Mouse (Mus musculus) erythroblast, embryonic 14.5 days (primary cell): ENCODE data around the gene Ddx55.

Experiments
- GATA1 ChIP-seq: IDR thresholded peaks from 2 replicates; pipeline ENCODE4 v1.6.1; 2012; ENCODE audit warnings: low read length, inconsistent platforms, mixed read lengths
- TAL1 ChIP-seq: IDR thresholded peaks from 3 replicates; pipeline ENCODE4 v1.6.1; 2012; ENCODE audit warnings: low read length, inconsistent platforms, mixed read lengths

GRCm38 (mm10) chr5:124552558-124553307 is at the start of gene Ddx55:
- no peak for TF ChIP-seq GATA1
- TF ChIP-seq TAL1 = no peak
